Mouse (Mus musculus): ENCODE results near the gene Pus7l. TPM values are rescaled to one million over a fixed set of nuclear protein-coding genes. Genes with fewer than 3 reads are reported as not detected.

Pus7l gene
- total and polyA plus RNA-seq, 2 experiments from 2014 or later = 2.7 to 8.0 TPM

DNA sequence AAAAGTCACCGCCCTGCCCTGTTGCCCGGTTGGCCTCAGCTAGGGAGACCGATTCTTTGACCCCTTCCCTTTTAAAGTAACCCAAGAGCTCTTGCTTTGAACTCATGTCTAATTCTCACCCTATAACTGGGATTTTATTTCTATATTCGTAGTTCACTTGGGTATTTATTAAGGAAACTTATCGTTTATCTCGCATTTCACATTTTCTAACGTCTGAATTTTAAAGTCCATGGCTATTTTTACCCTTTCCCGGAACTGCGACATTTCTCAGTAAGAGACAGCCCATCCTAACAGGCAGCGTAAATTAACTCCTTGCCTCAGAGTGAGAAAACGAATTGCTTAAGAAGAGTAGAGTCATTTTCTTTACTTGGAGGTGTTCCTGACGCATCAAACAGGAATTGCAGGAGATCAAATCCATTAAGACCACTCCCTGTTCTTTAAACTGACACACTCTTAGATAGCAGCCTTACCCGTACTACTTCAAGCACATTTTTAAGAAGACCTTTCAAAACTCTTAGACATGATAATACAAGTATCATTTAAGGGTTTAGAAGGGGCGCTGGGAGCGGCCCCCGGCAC lies 25.3 kb downstream of the Pus7l start:
- DNase-seq (ENCODE audit: low spot score) = no peak
- Histone ChIP-seq H3K36me3 (replicated peaks; ENCODE audit: control insufficient read depth, insufficient read depth, low read length) (no peaks in the 10 kb centered on the region), H3K9ac (replicated peaks; ENCODE audit: low read depth, low read length) (no peak overlapping the region), H3K27ac (ENCODE audit: low read depth) (no peak overlapping the region), H3K27me3 (ENCODE audit: control insufficient read depth, insufficient read depth, low read length) (no peaks in the 10 kb centered on the region), H3K4me3 (ENCODE audit: low read depth, low read length) (no peak overlapping the region), H3K9me3 (replicated peaks; ENCODE audit: control insufficient read depth, low read length) (no peaks in the 10 kb centered on the region), H3K4me2 (ENCODE audit: low read depth, low read length) (no peak overlapping the region), H3K4me1 (ENCODE audit: control insufficient read depth, insufficient read depth) (no peaks in the 10 kb centered on the region)
- TF ChIP-seq EP300 (IDR thresholded peaks at IDR 0.05; ENCODE audit: low read depth) (no peak), CTCF (IDR thresholded peaks at IDR 0.05; ENCODE audit: low read depth) (no peak)
- no peak for ATAC-seq (ENCODE audit: insufficient read depth, low read depth)
- 62% methylated on average over 16 of the region's 16 CpGs for WGBS

DNA sequence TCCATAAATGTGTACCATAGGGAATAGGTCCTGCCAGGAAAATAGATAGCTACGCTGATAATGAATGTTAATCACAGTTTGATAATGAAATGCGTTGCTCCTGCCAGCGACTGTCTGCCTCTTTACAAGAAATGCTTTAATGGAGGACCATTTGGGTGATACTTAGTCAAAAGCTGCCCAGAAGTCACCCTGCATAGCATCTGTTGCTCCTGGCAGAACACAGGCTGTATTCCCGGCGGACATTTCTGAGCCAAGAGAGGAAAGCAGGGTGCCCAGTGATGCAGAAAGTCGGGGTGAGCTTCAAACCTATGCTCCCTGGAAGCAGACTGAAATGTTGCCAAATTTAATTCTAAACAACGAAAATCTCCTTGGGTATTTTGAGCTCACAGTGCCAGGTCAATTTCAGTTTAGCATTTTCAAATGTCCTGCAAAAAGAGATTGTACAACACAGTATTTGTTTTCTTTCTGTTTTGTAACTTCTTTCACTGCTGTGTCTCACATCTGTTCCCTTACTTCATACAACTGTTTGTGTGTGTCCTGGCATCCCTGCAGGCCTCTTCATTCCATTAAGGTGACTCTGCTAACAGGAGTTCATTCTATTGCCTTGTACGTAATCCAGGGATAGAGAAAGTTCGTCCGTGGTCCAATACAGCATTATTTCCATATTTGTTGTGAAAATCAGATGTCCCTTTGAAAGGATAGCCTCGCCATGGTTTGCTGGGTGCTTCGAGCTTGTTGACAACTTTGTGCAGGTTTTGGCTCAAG lies 39.7 kb downstream of the Pus7l start:
- WGBS = 71% methylated on average over 12 of the region's 12 CpGs
- Histone ChIP-seq H3K27ac (ENCODE audit: low read depth) (no peak overlapping the region), H3K9ac (replicated peaks; ENCODE audit: low read depth, low read length) (no peak overlapping the region), H3K4me2 (ENCODE audit: low read depth, low read length) (no peak overlapping the region), H3K27me3 (ENCODE audit: control insufficient read depth, insufficient read depth, low read length) (no peaks in the 10 kb centered on the region), H3K36me3 (replicated peaks; ENCODE audit: control insufficient read depth, insufficient read depth, low read length) (no peaks in the 10 kb centered on the region), H3K4me3 (ENCODE audit: low read depth, low read length) (no peak overlapping the region), H3K9me3 (replicated peaks; ENCODE audit: control insufficient read depth, low read length) (no peaks in the 10 kb centered on the region), H3K4me1 (ENCODE audit: control insufficient read depth, insufficient read depth) (no peaks in the 10 kb centered on the region)
- no peak for ATAC-seq (ENCODE audit: insufficient read depth, low read depth)
- DNase-seq (ENCODE audit: low spot score) = no peak
- TF ChIP-seq EP300 (IDR thresholded peaks at IDR 0.05; ENCODE audit: low read depth) (no peak), CTCF (IDR thresholded peaks at IDR 0.05; ENCODE audit: low read depth) (no peak)

DNA sequence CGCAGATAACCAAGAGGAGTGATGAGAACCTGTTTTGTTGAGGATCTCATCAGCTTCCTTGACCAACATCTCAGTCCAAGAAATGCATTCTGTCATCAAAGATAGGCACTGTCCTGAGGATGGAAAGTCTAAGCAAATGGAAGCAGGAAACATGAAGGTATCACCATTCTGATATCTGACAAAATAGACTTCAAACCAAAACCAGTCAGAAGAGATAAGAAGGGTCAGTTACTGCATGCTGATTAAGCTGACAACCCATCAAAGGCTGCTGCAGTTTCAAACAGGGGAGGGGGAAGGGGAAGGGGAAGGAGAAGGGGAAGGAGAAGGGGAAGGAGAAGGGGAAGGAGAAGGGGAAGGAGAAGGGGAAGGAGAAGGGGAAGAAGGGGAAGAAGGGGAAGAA lies 44.1 kb downstream of the Pus7l start:
- Histone ChIP-seq H3K4me2 (ENCODE audit: low read depth, low read length) (no peak overlapping the region), H3K9ac (replicated peaks; ENCODE audit: low read depth, low read length) (no peak overlapping the region), H3K27me3 (ENCODE audit: control insufficient read depth, insufficient read depth, low read length) (no peaks in the 10 kb centered on the region), H3K4me3 (ENCODE audit: low read depth, low read length) (no peak overlapping the region), H3K36me3 (replicated peaks; ENCODE audit: control insufficient read depth, insufficient read depth, low read length) (no peaks in the 10 kb centered on the region), H3K9me3 (replicated peaks; ENCODE audit: control insufficient read depth, low read length) (0 out of 2 replicates have a peak, but pooled peaks cover 5% of the 10 kb centered on the region), H3K4me1 (ENCODE audit: control insufficient read depth, insufficient read depth) (no peaks in the 10 kb centered on the region), H3K27ac (ENCODE audit: low read depth) (no peak overlapping the region)
- no peak for ATAC-seq (ENCODE audit: insufficient read depth, low read depth)
- 65% methylated on average over 1 of the region's 1 CpGs for WGBS
- no peak for DNase-seq (ENCODE audit: low spot score)
- TF ChIP-seq EP300 (IDR thresholded peaks at IDR 0.05; ENCODE audit: low read depth) = no peak
- no peak for TF ChIP-seq CTCF (IDR thresholded peaks at IDR 0.05; ENCODE audit: low read depth)

DNA sequence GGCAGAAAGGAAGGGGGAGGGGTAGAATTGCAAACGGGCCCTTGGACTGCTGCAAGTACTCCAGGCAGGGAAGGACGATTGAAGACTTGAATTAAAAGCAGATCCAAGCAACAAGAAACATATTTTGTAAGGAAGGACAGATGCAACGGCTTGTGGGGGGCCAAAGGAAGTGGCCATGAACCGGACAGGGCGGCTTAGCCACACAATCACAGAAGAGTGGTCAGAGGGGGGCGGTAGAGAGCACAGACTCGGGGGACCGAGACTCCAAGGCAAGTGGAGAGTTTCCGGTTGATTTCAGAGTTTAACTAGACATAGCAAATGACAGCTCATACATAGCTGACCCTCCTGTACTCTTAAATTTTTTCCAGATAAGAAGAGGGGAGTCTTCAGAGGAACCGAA lies 47.4 kb downstream of the Pus7l start:
- TF ChIP-seq EP300 (IDR thresholded peaks at IDR 0.05; ENCODE audit: low read depth) (no peak), CTCF (IDR thresholded peaks at IDR 0.05; ENCODE audit: low read depth) (no peak)
- Histone ChIP-seq H3K4me1 (ENCODE audit: control insufficient read depth, insufficient read depth) (no peaks in the 10 kb centered on the region), H3K36me3 (replicated peaks; ENCODE audit: control insufficient read depth, insufficient read depth, low read length) (no peaks in the 10 kb centered on the region), H3K9ac (replicated peaks; ENCODE audit: low read depth, low read length) (no peak overlapping the region), H3K9me3 (replicated peaks; ENCODE audit: control insufficient read depth, low read length) (0 out of 2 replicates have a peak, but pooled peaks cover 8% of the 10 kb centered on the region), H3K4me3 (ENCODE audit: low read depth, low read length) (no peak overlapping the region), H3K27ac (ENCODE audit: low read depth) (no peak overlapping the region), H3K4me2 (ENCODE audit: low read depth, low read length) (no peak overlapping the region), H3K27me3 (ENCODE audit: control insufficient read depth, insufficient read depth, low read length) (no peaks in the 10 kb centered on the region)
- DNase-seq (ENCODE audit: low spot score) (no peak), ATAC-seq (ENCODE audit: insufficient read depth, low read depth) (no peak)
- 66% methylated on average over 10 of the region's 10 CpGs for WGBS

DNA sequence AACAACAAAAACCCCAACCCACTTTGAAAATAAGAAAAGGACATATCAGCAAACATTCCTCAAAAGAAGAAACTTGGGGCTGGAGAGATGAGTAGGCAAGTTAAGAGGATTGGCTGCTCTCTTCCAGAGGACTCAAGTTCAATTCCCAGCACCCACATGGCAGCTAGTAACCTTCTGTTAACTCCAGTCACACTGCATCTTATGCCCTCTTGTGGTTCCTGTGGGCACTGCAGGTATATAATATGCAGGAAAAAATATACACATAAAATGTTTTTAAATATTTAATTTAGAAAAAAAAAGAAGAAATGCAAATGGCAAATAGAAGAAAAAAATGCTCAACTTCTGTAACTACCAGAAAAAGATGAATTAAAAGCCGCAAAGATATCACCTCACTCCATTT lies 48.9 kb downstream of the Pus7l start:
- 98% methylated on average over 1 of the region's 1 CpGs for WGBS
- TF ChIP-seq EP300 (IDR thresholded peaks at IDR 0.05; ENCODE audit: low read depth) (no peak), CTCF (IDR thresholded peaks at IDR 0.05; ENCODE audit: low read depth) (no peak)
- no peaks in the 10 kb centered on the region for H3K4me1 ChIP-seq (ENCODE audit: control insufficient read depth, insufficient read depth)

More for the DNA sequence above, 48.9 kb downstream of the Pus7l start:
- Histone ChIP-seq H3K4me2 (ENCODE audit: low read depth, low read length) (no peak overlapping the region), H3K9ac (replicated peaks; ENCODE audit: low read depth, low read length) (no peak overlapping the region), H3K36me3 (replicated peaks; ENCODE audit: control insufficient read depth, insufficient read depth, low read length) (no peaks in the 10 kb centered on the region), H3K27me3 (ENCODE audit: control insufficient read depth, insufficient read depth, low read length) (no peaks in the 10 kb centered on the region), H3K4me3 (ENCODE audit: low read depth, low read length) (no peak overlapping the region), H3K27ac (ENCODE audit: low read depth) (no peak overlapping the region), H3K9me3 (replicated peaks; ENCODE audit: control insufficient read depth, low read length) (0 out of 2 replicates have a peak, but pooled peaks cover 8% of the 10 kb centered on the region)
- DNase-seq (ENCODE audit: low spot score) (no peak), ATAC-seq (ENCODE audit: insufficient read depth, low read depth) (no peak)
